Mouse (Mus musculus): ENCODE results near the gene Tstd2.

GRCm38 (mm10) chr4:46129311-46130004 lies 9.0 kb downstream of the Tstd2 start:
- no peak for TF ChIP-seq CTCF (IDR thresholded peaks at IDR 0.05; ENCODE audit: low read depth)
- no peak for TF ChIP-seq EP300 (IDR thresholded peaks at IDR 0.05; ENCODE audit: low read depth)

Measured in liver, postnatal 0 days (tissue).